Mouse (Mus musculus) brain, embryonic 14.5 days (tissue): ENCODE data around the gene Wdr70.
A peak's percentile ranks its signal among the peaks of the same experiment; 100 is the strongest.

Source experiments
- CTCF ChIP-seq: fragments of 200-500 bp; IDR thresholded peaks from 2 replicates; pipeline ENCODE4 v1.5.1; 2012; ENCODE audit warnings: inconsistent platforms, mild to moderate bottlenecking, moderate library complexity, borderline replicate concordance; ENCODE audit not compliant: insufficient read depth, insufficient read length; ENCODE audit errors: extremely low read depth
- POLR2A ChIP-seq: fragments of 200-500 bp; IDR thresholded peaks from 2 replicates; pipeline ENCODE4 v1.6.1; 2012; ENCODE audit warnings: mild to moderate bottlenecking, inconsistent platforms, borderline replicate concordance; ENCODE audit not compliant: poor library complexity, insufficient read depth, insufficient read length, severe bottlenecking; ENCODE audit errors: extremely low read depth

DNA sequence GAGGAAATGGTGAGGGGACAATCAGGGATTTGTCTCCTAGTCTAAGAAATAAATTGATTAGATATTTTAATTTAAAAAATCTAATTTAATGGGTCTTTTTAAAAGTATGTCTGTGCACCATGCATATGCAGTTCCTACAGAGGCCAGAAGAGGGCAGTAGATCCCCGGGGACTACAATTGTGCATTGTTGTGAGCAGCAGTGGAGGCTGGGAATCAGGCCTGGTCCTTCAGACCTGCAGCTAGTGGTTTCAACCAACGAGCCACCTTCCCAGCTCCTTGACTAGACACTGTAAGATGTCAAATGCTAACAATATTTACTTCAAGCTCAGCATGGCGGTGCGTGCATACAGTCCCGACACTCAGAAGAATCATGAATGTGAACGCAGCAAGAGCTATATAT, 199.7 kb downstream of the Wdr70 start:
- TF ChIP-seq POLR2A = no peak
- peak; percentile 24; the same call in 1 of the 2 replicates for TF ChIP-seq CTCF
